Mouse (Mus musculus) spleen, postnatal 4 days (tissue): ENCODE data around the gene Tab1.

ENCODE experiments used
- DNase-seq, 2 experiments: peaks; one replicate each; pipeline ENCODE4 v3.0.0; 2022; ENCODE audit warnings: low spot score in 2 of 2

Tab1 gene

DNA sequence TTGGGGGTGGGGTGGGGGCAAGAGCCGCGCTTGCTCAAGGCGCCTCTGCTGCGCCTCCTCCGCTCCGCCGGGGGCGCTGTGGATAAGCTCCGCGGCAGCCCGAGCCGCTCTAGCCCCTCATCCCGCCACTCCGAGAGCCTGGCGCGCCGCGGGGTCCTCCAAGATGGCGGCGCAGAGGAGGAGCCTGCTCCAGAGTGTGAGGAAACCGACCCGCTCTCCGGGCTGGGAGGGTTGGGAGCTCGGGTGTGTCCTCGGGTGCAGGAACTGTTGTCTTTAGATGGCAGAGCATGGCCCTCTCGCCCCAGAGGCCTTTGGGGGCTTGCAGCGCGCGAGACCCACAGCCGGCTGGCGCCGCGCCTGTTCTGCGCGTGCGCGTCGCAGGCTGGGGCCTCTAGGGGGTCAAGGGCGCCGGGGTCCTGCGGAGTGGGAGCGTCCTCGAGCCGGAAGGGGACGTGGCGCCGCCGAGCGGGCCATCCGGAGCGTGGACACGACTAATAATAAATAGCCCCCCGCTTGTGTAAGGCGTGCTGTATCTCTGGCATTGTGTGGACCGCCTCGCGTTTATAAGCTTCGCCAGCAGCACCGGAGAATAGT, at the start of gene Tab1:
TSS of gene Tab1 (plus strand) at position 135 of the 594 bp plus-strand sequence.
- peak; percentile 90 to 96 for DNase-seq

- DNase-seq = peak; percentile 99
These were observed 49.6 kb upstream of the Tab1 start for GRCm38 (mm10) chr15:80083276-80083731.

- no peak for DNase-seq
These were observed 49.2 kb upstream of the Tab1 start for GRCm38 (mm10) chr15:80083740-80084139.

DNA sequence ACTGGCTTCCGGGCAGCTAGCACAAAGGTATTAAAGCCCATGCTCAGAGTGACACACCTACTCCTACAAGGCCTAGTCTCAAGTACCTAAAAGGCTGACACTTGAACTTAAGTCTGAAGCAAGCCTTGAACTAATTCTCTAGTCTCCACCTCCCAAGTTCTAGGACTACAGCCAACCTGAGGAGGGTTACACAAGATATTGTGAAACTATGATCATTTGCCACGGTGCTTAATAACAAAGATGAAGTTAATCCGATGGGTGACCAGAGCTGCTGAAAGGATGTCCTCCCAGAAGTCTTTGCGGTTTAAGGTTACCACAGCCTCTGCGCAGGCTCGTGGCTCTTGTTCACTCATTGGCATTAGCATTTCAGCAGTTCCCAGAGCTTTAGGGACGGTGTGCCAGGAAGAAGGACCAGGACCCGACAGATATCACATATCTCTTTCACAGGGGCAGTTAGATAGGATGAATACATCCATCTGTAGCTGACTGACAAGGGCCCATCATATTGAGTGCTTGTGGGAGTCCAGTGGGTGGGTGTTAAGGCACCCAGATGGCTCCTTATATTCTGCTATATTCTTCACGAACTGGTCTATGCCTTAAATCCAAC, 45.4 kb upstream of the Tab1 start:
- peak in 1 of 2 experiments; percentile 53 for DNase-seq

DNA sequence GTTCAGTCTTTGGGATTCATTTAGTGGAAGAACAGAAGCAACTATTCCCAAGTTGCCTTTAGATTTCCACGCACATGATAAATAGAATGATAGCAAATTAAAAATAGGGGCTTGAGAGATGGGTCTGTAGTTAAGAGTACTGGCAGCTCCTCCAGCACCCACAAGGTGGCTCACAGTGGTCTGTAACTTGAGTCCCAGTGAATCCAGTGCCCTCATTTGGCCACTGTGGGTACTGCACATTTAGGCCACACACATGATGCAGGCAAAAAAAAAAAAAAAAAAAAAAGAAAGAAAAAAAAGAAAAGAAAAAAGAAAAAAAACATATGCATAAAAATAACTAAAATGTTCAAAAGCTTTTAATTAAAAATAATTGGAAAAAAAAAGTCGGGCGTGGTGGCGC, 44.3 kb upstream of the Tab1 start:
- peak; percentile 94 to 95 for DNase-seq

DNA sequence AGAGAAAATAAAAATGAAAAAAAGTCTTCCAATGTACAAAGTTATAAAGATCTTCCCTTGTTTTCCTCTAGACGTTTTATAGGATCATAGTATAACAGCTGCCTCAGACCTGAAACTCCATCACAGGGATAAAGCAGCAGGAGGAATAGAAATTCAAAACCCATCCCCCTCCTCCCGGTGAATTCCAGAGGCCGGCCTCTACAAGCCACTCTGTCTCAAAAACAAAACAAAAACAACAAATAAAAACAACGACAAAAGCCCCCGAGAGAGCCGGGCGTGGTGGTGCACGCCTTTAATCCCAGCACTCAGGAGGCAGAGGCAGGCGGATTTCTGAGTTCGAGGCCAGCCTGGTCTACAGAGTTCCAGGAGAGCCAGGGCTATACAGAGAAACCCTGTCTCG, 42.8 kb upstream of the Tab1 start:
- DNase-seq = no peak

GRCm38 (mm10) chr15:80090741-80091120, 42.2 kb upstream of the Tab1 start:
- DNase-seq = no peak

GRCm38 (mm10) chr15:80091121-80091955, 41.6 kb upstream of the Tab1 start, which contains the start of the genes Syngr1 and Rpl3:
Gene Syngr1, plus strand, starts transcription at chr15:80091334.
Gene Rpl3, minus strand, starts transcription at chr15:80091868.
- peak; percentile 83 to 95 for DNase-seq

DNA sequence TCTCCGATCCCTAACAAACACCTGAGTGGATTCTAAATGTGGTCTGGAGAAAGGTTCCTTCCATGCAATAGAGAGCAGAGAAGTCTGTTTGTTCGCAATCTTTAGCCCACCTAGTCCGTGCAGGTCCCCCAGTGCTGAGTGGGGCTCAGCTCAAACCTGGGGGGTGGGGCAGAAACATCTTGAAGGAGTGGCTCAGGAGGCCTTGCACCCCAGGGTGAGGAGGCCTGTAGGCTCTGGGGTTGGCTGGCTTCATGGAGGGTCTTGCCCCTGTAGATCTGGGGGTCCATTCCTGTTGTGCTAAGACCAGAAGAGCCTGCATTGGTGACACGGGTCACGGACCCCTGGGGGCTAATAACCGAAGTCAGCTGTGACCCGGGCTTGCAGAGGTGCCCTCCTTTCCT, 40.9 kb upstream of the Tab1 start:
- DNase-seq = no peak

- DNase-seq = no peak
These were observed 40.3 kb upstream of the Tab1 start for GRCm38 (mm10) chr15:80092599-80092998.

DNA sequence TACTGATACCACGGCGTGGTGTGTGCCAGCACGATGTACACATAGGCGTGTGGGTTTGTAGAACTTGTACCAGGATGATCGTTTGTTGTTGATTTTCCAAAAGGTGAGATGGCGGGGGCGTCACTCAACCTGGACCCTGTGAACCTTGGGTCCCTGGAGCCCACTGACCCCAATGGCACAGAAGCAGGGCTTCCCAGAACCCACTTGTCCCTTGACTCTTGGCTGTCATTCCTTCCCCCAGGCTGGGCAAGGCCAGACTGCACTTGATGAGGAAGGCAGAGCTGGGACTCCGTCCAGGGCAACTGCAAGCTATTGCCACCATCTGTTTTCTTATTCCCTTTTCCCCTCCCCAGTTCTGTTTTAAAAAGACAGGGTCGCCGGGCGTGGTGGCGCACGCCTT, 38.7 kb upstream of the Tab1 start:
- no peak for DNase-seq

- no peak for DNase-seq
These were observed 37.3 kb upstream of the Tab1 start for GRCm38 (mm10) chr15:80095596-80095995.

DNA sequence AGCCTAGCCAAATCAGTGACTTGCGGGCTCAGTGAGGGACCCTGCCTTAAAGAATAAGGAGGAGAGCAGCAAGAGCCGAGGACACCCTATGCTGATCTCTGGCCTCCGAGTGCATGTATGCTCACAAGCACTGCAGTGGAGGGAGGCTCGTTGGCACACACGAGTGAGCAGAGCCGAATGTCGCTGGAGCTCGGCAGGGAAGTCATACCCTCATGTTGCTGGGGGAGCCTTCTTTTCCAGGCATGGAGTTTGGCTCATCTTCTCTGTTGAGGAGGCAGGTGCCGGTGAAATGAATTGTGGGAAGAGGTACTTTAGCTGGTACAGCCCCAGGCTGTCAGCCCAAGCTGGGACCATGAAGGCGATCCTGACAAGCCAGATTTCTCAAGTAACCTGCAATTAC, 36.5 kb upstream of the Tab1 start:
- DNase-seq = no peak

DNA sequence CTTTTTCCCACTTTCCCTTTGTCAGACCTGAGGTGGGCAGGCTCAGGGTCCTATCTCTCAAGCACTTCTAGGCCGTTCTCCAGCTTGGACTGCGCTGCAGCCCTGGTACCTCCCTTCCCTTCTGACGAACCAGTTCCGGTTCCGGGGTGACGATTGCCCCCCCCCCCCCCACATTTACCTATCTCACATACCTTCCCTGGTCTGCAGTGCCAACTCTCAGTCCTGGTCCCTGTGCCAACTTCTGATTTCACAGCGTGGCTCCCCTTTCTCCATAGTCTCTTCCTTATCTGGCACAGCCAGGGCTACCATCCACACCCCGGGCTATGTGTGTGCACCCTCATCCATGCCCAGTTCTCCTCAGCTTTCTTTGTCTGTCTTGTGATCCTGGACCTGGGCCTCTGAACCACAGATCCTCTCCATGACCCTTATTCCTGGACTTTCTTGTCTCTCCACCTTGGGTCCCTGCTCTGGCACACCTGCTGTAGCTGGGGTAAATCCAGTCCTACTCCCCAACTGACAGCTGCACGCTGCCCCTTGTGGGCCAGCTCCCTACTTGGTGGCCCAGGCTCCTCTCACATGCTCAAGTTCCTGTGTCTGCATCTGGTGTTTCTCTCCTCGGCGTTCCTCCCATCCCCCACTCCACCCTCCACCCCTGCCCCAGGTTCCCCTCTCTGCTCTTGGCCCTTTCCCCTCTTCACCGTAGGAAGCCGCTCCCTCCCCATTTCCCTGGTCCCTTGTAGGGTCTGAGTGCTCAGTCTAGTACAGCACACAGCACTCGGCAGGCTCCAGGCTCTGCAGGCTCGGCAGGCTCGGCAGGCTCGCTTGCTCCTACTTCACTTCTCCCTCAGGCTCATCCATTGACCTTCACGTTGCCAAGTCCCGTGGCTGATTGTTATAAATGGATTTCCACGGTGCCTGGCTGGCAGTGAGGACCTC, 35.7 kb upstream of the Tab1 start:
- peak in 1 of 2 experiments; percentile 71 for DNase-seq

DNA sequence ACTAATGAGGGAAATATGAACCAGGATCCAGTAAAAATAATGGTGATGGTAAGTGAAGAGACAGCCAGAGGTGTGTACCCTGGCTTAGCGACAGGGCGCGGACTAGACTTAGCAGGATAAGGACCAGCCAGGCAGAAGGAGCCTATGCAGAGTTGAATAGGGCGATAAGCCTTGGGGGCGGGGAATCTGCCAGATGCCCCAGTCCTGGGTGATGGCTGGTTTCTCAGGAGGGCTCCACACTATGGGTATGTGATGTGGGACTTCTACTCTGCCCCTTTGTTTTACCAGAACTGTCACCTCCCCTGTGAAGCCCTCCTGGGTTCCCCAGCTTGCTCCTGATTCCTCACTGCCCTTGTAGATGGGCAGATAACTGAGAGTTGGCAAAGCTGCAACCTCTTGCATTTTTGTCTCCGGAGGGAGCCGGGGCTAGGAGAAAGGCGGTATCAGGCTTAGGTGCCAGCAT, 34.9 kb upstream of the Tab1 start:
- peak; percentile 78 to 80 for DNase-seq

- DNase-seq = no peak
These were observed 34.1 kb upstream of the Tab1 start for GRCm38 (mm10) chr15:80098809-80099208.

DNA sequence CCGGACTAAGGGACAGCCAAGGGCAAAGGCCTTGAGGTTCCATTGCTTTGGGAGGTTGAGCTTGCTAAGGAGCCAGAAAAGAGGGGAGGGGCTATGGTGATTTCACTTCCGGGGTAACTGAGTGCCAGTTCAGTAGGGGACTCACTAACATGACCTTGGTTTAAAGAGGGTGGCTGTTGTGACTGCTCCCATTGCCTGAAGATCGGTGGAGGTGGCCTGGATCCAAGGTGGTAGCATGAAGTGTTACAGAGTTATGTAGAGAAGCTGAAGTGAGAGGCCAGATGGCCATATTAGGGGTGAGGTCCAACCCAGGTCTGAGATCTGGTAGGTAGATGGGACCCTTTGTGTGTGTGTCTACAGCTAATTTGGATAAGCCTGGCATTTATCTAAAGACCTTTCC, 33.5 kb upstream of the Tab1 start:
- no peak for DNase-seq

- DNase-seq = no peak
These were observed 32.7 kb upstream of the Tab1 start for GRCm38 (mm10) chr15:80100196-80100595.

DNA sequence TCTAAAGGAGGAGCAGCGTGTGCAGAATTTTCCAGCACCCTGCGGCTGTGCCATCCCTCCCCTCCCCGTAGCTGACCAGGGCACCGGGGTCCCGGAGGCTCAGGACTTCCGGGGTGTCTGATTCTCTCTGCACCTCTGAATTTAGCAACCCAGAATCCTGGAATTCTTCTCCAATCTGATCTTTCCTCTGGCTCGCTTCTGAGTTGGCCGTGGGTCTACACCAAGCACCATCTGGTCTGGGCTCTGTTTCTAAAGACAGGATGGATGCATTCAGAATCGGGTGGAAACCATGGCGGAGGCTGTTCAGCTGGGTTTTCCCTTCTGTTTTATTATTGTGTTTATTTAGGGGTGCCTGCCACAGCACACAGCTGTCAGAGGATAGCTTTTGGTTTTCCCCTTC, 32.1 kb upstream of the Tab1 start:
- DNase-seq = no peak

GRCm38 (mm10) chr15:80101503-80101902, 31.4 kb upstream of the Tab1 start:
- DNase-seq = peak in 1 of 2 experiments; percentile 53

GRCm38 (mm10) chr15:80102495-80102894, 30.4 kb upstream of the Tab1 start:
- peak in 1 of 2 experiments; percentile 55 for DNase-seq
